Mouse (Mus musculus): ENCODE results near the gene Mcm10. TPM values are rescaled to one million over a fixed set of nuclear protein-coding genes. Genes with fewer than 3 reads are reported as not detected.

The Mcm10 gene
- polyA plus RNA-seq, 1 experiment from 2014 or later: 36.8 TPM

DNA sequence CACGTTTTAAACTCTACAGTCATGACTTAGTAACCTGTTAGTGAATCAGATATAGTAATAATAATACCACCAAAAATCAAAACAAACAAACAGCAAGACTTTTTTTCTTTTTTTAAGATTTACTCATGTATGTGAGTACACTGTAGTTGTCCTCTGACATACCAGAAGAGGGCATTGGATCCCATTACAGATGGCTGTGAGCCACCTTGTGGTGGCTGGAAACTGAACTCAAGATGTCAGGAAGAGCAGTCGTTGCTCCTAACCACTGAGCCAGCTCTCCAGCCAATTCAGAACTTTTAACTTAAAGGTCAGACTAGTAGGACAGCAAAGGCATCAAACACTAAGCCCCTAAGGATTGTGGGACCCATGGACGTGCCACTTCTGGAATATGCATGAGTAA, 13.7 kb downstream of the Mcm10 start:
- no peak for ATAC-seq
- WGBS: 76% methylated on average over 3 of the region's 3 CpGs
- H3K27ac ChIP-seq: no peak overlapping the region
- no peaks in the 10 kb centered on the region for H3K27me3 ChIP-seq (replicated peaks)
- H3K36me3 ChIP-seq: peaks cover 17% of the 10 kb centered on the region; the same call in 1 of the 2 replicates
- no peak overlapping the region for H3K4me2 ChIP-seq (replicated peaks)
- no peaks in the 10 kb centered on the region for H3K9me3 ChIP-seq
- no peak overlapping the region for H3K9ac ChIP-seq
- no peak overlapping the region for H3K4me3 ChIP-seq (replicated peaks)
- 0 out of 2 replicates have a peak, but pooled peaks cover 3% of the 10 kb centered on the region for H3K4me1 ChIP-seq (replicated peaks)

DNA sequence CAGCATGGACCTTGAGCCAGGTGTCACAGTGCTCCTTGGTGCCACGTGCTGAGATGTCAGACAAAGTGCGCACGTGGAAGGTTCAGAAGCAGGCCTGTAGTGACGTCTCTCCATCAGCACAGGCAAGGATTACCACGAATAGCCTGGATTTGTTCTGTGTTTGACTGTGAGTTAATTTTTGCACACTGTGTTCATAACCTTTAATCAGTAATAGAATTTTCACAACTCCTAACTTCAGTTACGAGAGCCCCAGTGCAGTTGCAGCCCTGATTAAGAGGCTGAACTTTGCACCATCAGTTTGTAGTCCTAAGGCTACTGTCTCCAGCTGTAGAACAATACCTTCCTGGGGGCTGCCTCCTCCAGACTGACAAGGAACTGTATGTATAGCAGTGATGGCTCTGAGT, 16.2 kb downstream of the Mcm10 start:
- Histone ChIP-seq H3K4me1 (replicated peaks) (no peaks in the 10 kb centered on the region), H3K27me3 (replicated peaks) (no peaks in the 10 kb centered on the region), H3K9ac (no peak overlapping the region), H3K4me3 (replicated peaks) (no peak overlapping the region), H3K36me3 (peaks cover 19% of the 10 kb centered on the region), H3K27ac (no peak overlapping the region), H3K4me2 (replicated peaks) (no peak overlapping the region), H3K9me3 (no peaks in the 10 kb centered on the region)
- 72% methylated on average over 6 of the region's 6 CpGs for WGBS
- ATAC-seq: peak; percentile 92

GRCm38 (mm10) chr2:4995646-4996045, 16.9 kb downstream of the Mcm10 start:
- no peak overlapping the region for H3K4me3 ChIP-seq (replicated peaks)
- H3K27me3 ChIP-seq (replicated peaks): no peaks in the 10 kb centered on the region
- no peak overlapping the region for H3K9ac ChIP-seq
- H3K4me1 ChIP-seq (replicated peaks): no peaks in the 10 kb centered on the region
- no peak overlapping the region for H3K4me2 ChIP-seq (replicated peaks)
- peaks cover 21% of the 10 kb centered on the region for H3K36me3 ChIP-seq
- no peaks in the 10 kb centered on the region for H3K9me3 ChIP-seq
- WGBS: 77% methylated on average over 11 of the region's 11 CpGs
- no peak for ATAC-seq
- H3K27ac ChIP-seq: no peak overlapping the region

DNA sequence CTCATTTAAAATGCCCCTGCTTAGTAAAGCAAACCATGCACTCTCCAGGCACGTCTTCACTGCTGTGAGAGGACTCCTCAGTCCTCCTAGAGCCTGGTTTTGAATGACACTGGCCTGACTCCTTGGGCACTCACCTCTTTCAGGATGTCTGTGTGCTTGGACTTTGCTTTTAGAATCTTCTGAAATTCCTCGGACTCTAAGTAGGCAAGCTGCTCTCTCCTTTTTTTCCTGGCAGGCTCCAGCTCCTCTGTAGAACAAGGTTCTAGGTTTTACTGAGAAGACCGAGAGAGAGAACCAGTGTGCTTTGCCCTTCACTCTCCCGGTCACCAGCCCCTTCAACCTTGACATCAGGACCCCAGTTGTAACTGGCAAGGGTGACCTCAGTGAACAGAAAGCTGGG, 18.2 kb downstream of the Mcm10 start:
- Histone ChIP-seq H3K27ac (no peak overlapping the region), H3K4me2 (replicated peaks) (no peak overlapping the region), H3K4me3 (replicated peaks) (no peak overlapping the region), H3K9me3 (no peaks in the 10 kb centered on the region), H3K9ac (no peak overlapping the region), H3K36me3 (peaks cover 16% of the 10 kb centered on the region), H3K4me1 (replicated peaks) (no peaks in the 10 kb centered on the region), H3K27me3 (replicated peaks) (no peaks in the 10 kb centered on the region)
- WGBS: 92% methylated on average over 4 of the region's 4 CpGs
- no peak for ATAC-seq

DNA sequence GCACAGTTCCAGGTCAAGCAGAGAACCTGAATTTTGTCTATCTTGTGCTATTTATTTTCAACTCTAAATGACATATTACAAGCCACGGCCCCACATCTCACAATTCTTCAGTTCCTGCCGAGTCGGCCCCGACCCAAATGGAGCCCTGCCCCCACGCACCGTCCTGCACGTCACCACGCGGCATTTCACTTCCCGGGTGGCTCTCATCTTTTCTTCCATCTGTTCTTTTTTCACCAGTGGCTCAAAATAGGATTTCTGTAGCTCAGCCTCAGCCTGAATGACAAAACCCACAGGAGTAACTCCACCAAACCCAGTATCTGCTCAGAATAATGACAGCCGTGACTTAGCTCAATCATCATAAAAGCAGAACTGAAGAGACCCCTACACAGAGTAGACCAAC, 19.0 kb downstream of the Mcm10 start:
- no peak overlapping the region for H3K27ac ChIP-seq
- H3K4me1 ChIP-seq (replicated peaks): no peaks in the 10 kb centered on the region
- H3K27me3 ChIP-seq (replicated peaks): no peaks in the 10 kb centered on the region
- peaks cover 12% of the 10 kb centered on the region for H3K36me3 ChIP-seq
- H3K4me2 ChIP-seq (replicated peaks): no peak overlapping the region
- H3K9ac ChIP-seq: no peak overlapping the region
- 93% methylated on average over 11 of the region's 11 CpGs for WGBS
- no peak for ATAC-seq
- H3K9me3 ChIP-seq: no peaks in the 10 kb centered on the region
- H3K4me3 ChIP-seq (replicated peaks): no peak overlapping the region

DNA sequence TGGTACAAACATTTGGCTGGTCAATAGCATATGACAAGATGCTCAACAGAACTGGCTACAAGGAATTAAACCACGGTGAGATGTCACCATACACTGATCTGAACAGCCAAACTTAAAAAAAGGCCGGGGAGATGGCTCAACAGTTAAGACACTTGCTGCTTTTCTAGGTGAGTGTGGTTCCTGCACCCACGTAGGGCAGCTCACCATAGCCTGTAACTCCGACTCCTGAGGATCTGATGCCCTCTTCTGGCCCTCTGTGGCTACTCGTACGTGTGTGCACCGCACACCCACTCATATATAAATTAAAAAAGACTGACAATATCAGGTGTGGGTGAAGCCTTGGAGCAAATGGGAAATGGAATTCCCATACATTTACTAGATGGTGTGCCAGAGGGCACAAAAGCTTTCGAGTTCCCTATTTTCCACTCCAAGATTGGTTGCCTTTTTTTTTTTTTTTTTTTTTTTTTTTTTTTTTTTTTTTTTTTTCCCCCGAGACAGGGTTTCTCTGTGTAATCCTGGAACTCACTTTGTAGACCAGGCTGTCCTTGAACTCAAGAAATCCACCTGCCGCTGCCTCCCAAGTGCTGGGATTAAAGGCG, 23.7 kb downstream of the Mcm10 start:
- no peak overlapping the region for H3K4me2 ChIP-seq (replicated peaks)
- H3K9me3 ChIP-seq: no peaks in the 10 kb centered on the region
- 79% methylated on average over 11 of the region's 11 CpGs for WGBS
- H3K4me3 ChIP-seq (replicated peaks): no peak overlapping the region
- no peaks in the 10 kb centered on the region for H3K4me1 ChIP-seq (replicated peaks)
- no peak for ATAC-seq
- H3K27me3 ChIP-seq (replicated peaks): no peaks in the 10 kb centered on the region
- H3K36me3 ChIP-seq: peaks cover 10% of the 10 kb centered on the region
- no peak overlapping the region for H3K9ac ChIP-seq
- no peak overlapping the region for H3K27ac ChIP-seq

DNA sequence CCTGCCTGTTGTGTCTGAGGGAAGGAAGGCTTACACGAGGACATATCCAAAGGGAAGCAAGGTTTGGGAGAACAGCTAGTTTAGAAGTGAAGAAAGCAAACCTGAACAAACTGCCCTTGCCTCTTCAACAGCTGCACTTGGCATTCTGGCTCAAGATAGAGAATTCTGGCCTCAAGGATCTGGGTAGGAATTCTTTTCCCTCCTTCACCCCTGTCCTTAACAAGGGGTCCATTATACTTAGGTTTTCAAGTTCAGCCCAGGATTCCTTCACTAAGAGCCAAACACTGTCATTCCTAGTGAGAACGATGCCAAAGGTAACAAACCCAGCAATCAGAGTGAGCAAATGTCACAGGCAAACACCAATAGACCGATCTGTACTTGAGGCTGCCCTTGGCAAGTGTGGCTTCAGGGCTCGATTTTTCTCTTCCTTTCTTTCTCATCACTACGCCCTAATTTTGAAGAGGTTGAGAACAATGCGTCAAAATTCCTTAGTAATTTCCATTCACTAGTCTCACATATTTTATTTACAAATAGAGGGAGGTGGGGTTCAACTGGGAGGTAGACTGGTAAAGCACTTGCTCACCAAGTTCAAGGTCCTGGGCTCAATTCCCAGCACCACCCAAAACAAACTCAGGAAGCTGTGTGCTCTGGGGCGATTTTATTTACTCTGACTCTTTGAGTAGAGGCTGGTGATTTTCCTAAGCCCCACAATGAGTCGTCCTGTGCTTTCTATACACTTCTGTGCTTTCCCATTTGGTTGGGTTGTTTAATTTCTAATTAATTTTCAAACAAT, 25.0 kb downstream of the Mcm10 start:
- no peak for ATAC-seq
- no peaks in the 10 kb centered on the region for H3K9me3 ChIP-seq
- WGBS: 78% methylated on average over 8 of the region's 8 CpGs

DNA sequence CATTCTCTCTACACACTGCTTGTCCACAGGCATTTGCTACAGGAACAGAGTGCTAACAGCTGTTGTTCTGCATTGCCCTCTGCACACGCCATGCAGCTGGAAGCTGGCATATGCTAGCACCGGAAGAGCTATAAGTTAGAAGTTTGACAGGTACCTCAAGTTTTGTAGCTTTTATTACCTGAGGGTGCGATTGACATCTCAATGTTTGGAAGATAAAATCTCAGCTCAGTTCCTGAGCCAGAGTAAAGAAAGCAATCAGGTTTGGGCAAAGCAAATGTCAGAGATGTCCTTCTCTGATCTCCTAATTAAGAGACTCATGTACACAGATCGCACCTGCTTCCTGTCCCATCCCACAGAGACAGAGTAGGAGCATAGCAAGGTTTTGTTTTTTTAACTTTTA, 25.8 kb downstream of the Mcm10 start:
- Histone ChIP-seq H3K4me1 (replicated peaks) (no peaks in the 10 kb centered on the region), H3K27ac (no peak overlapping the region), H3K9ac (no peak overlapping the region), H3K4me2 (replicated peaks) (no peak overlapping the region), H3K27me3 (replicated peaks) (no peaks in the 10 kb centered on the region), H3K9me3 (no peaks in the 10 kb centered on the region), H3K4me3 (replicated peaks) (no peak overlapping the region), H3K36me3 (0 out of 2 replicates have a peak, but pooled peaks cover 2% of the 10 kb centered on the region)
- WGBS: 71% methylated on average over 4 of the region's 4 CpGs
- ATAC-seq: no peak

More for the DNA sequence above, 25.0 kb downstream of the Mcm10 start:
- Histone ChIP-seq H3K4me1 (replicated peaks) (no peaks in the 10 kb centered on the region), H3K4me2 (replicated peaks) (no peak overlapping the region), H3K9ac (no peak overlapping the region), H3K4me3 (replicated peaks) (no peak overlapping the region), H3K27me3 (replicated peaks) (no peaks in the 10 kb centered on the region), H3K27ac (no peak overlapping the region), H3K36me3 (peaks cover 5% of the 10 kb centered on the region)

DNA sequence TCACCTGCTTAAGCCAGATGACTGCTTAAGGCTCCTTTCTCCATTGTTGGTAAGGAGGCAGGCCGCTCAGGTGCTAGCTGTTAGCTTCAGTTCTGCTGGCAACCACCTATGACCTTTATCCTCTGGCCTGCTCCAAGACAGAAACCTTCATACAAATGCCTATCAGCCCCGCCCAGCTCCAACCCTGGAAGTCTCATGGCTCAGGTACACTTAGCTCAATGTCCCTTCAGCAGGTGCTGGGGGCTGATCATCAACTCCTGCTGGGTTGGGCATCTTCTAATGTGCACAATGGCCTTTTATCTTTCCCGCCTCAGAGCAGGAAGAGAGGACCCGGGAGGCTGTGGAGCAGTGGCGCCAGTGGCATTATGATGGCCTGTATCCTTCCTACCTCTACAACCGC, 27.6 kb downstream of the Mcm10 start:
- Histone ChIP-seq H3K4me1 (replicated peaks) (no peaks in the 10 kb centered on the region), H3K4me3 (replicated peaks) (no peak overlapping the region), H3K9ac (no peak overlapping the region), H3K27me3 (replicated peaks) (no peaks in the 10 kb centered on the region), H3K9me3 (no peaks in the 10 kb centered on the region), H3K36me3 (no peaks in the 10 kb centered on the region), H3K27ac (no peak overlapping the region), H3K4me2 (replicated peaks) (no peak overlapping the region)
- WGBS: 78% methylated on average over 6 of the region's 6 CpGs
- peak; percentile 93 for ATAC-seq

GRCm38 (mm10) chr2:4983987-4984386, 28.6 kb downstream of the Mcm10 start:
- no peak for ATAC-seq
- WGBS: 34% methylated on average over 5 of the region's 5 CpGs
- H3K4me2 ChIP-seq (replicated peaks): no peak overlapping the region

GRCm38 (mm10) chr2:4978091-4978490, 34.5 kb downstream of the Mcm10 start:
- H3K27ac ChIP-seq: no peak overlapping the region
- no peaks in the 10 kb centered on the region for H3K27me3 ChIP-seq (replicated peaks)
- H3K4me2 ChIP-seq (replicated peaks): no peak overlapping the region
- no peaks in the 10 kb centered on the region for H3K9me3 ChIP-seq
- no peak overlapping the region for H3K4me3 ChIP-seq (replicated peaks)
- no peaks in the 10 kb centered on the region for H3K36me3 ChIP-seq
- 45% methylated on average over 8 of the region's 8 CpGs for WGBS
- 0 out of 2 replicates have a peak, but pooled peaks cover 2% of the 10 kb centered on the region for H3K4me1 ChIP-seq (replicated peaks)
- no peak overlapping the region for H3K9ac ChIP-seq
- ATAC-seq: no peak

More at GRCm38 (mm10) chr2:4983987-4984386, 28.6 kb downstream of the Mcm10 start:
- H3K36me3 ChIP-seq: no peaks in the 10 kb centered on the region
- no peaks in the 10 kb centered on the region for H3K4me1 ChIP-seq (replicated peaks)
- H3K9ac ChIP-seq: no peak overlapping the region
- H3K27me3 ChIP-seq (replicated peaks): no peaks in the 10 kb centered on the region
- no peaks in the 10 kb centered on the region for H3K9me3 ChIP-seq
- H3K27ac ChIP-seq: no peak overlapping the region
- no peak overlapping the region for H3K4me3 ChIP-seq (replicated peaks)

DNA sequence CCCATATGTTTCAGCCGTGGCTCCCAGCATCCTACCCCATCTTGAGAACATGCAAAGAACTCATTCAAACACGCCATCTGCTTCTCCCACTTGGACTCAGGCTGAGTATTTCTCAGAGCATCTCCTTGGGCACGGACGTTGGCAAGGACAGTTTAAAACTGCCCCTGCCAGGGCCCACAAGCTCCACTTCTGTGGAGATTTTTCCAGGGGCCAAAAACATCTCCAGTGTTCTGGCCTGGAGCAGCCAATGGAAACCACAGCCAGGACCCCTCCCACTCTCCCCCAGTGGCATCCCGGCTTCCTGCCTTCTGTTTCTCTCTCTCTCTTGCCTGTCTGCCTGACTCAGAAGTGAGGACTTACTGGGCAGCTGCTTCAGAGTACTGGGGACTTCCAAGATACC, 36.8 kb downstream of the Mcm10 start, which contains the start of gene Ucma:
Ucma (plus strand) TSS at position 316 of the 400 bp plus-strand sequence.
- Histone ChIP-seq H3K4me2 (replicated peaks) (no peak within 1 kb of the TSS), H3K27me3 (replicated peaks) (no peaks in the 10 kb centered on the region), H3K4me1 (replicated peaks) (0 out of 2 replicates have a peak, but pooled peaks cover 2% of the 10 kb centered on the region), H3K36me3 (no peaks in the 10 kb centered on the region), H3K4me3 (replicated peaks) (no peak within 1 kb of the TSS), H3K9me3 (no peaks in the 10 kb centered on the region), H3K27ac (no peak within 1 kb of the TSS), H3K9ac (no peak within 1 kb of the TSS)
- no peak for ATAC-seq
- WGBS: 71% methylated on average over 5 of the region's 5 CpGs

GRCm38 (mm10) chr2:4969083-4969482, 43.5 kb downstream of the Mcm10 start:
- 73% methylated on average over 2 of the region's 2 CpGs for WGBS

More at GRCm38 (mm10) chr2:4969083-4969482, 43.5 kb downstream of the Mcm10 start:
- H3K36me3 ChIP-seq: no peaks in the 10 kb centered on the region
- no peak overlapping the region for H3K4me2 ChIP-seq (replicated peaks)
- no peak for ATAC-seq
- H3K27me3 ChIP-seq (replicated peaks): no peaks in the 10 kb centered on the region
- no peaks in the 10 kb centered on the region for H3K9me3 ChIP-seq
- no peaks in the 10 kb centered on the region for H3K4me1 ChIP-seq (replicated peaks)
- H3K9ac ChIP-seq: no peak overlapping the region
- no peak overlapping the region for H3K4me3 ChIP-seq (replicated peaks)
- H3K27ac ChIP-seq: no peak overlapping the region

Measured in intestine, embryonic 15.5 days (tissue).